Mouse (Mus musculus): ENCODE results near the gene Ywhah.

DNA sequence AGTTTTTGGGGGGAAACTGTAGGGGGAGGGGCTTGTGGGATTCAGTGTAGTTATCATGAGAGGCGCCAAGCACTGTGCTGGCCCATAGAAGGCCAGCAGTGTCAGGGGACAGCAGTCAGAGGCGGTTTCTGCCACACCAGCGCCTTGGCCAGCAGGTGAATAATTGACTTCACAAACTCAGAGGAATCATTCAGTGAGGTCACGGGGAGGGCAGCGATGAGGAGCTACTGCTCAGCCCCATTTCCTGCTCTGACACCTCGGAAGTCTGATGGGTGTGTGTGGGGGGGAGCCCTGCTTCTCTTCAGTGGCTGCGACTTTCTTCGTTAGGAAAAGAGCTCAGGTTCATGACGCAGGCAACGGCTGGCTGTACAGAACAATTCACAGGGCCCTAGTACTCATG lies 24.8 kb downstream of the Ywhah start:
- TF ChIP-seq POLR2A (IDR thresholded peaks at IDR 0.05; ENCODE audit: borderline replicate concordance, extremely low read depth, insufficient read depth, insufficient read length, poor library complexity, severe bottlenecking) (no peak), CTCF (IDR thresholded peaks at IDR 0.05; ENCODE audit: borderline replicate concordance, extremely low read depth, insufficient read depth, insufficient read length) (no peak)

Measured in brain, embryonic 14.5 days (tissue).